Mouse (Mus musculus) A20 (cell line): ENCODE measurements around the gene Sh3bgrl2.

Experiments used
- DNase-seq: peaks from one replicate; pipeline ENCODE4 v3.0.0-alpha.2; 2011; ENCODE audit warnings: low read depth, low spot score

The Sh3bgrl2 gene

GRCm38 (mm10) chr9:83589680-83590467, 41.7 kb downstream of the Sh3bgrl2 start:
- no peak for DNase-seq

- no peak for DNase-seq
Observed at GRCm38 (mm10) chr9:83591848-83592456, 43.8 kb downstream of the Sh3bgrl2 start.

GRCm38 (mm10) chr9:83593811-83594210, 45.7 kb downstream of the Sh3bgrl2 start:
- no peak for DNase-seq

- DNase-seq: peak; percentile 60
Observed at GRCm38 (mm10) chr9:83596132-83596531, 48.0 kb downstream of the Sh3bgrl2 start.

GRCm38 (mm10) chr9:83596646-83597481, 48.7 kb downstream of the Sh3bgrl2 start:
- DNase-seq: peak; percentile 38

GRCm38 (mm10) chr9:83598047-83598446, 49.9 kb downstream of the Sh3bgrl2 start:
- DNase-seq: peak; percentile 67

GRCm38 (mm10) chr9:83599505-83599904, 51.4 kb downstream of the Sh3bgrl2 start:
- peak; percentile 11 for DNase-seq

GRCm38 (mm10) chr9:83600286-83601048, 52.3 kb downstream of the Sh3bgrl2 start:
- DNase-seq: no peak

GRCm38 (mm10) chr9:83602176-83602770, 54.1 kb downstream of the Sh3bgrl2 start:
- DNase-seq: no peak

GRCm38 (mm10) chr9:83603159-83603558, 55.0 kb downstream of the Sh3bgrl2 start:
- no peak for DNase-seq

GRCm38 (mm10) chr9:83605886-83606640, 57.9 kb downstream of the Sh3bgrl2 start:
- no peak for DNase-seq

- no peak for DNase-seq
Observed at GRCm38 (mm10) chr9:83608135-83608534, 60.0 kb downstream of the Sh3bgrl2 start.

GRCm38 (mm10) chr9:83609422-83610297, 61.5 kb downstream of the Sh3bgrl2 start:
- DNase-seq: peak; percentile 84

- peak; percentile 49 for DNase-seq
Observed at GRCm38 (mm10) chr9:83615912-83616585, 67.9 kb downstream of the Sh3bgrl2 start.

GRCm38 (mm10) chr9:83616586-83617081, 68.5 kb downstream of the Sh3bgrl2 start:
- no peak for DNase-seq

- DNase-seq: no peak
Observed at GRCm38 (mm10) chr9:83623455-83623854, 75.3 kb downstream of the Sh3bgrl2 start.

- no peak for DNase-seq
Observed at GRCm38 (mm10) chr9:83624193-83624592, 76.1 kb downstream of the Sh3bgrl2 start.

- no peak for DNase-seq
Observed at GRCm38 (mm10) chr9:83625085-83625484, 77.0 kb downstream of the Sh3bgrl2 start.
